Mouse (Mus musculus) erythroblast, embryonic 14.5 days (primary cell): Measurements from ENCODE around the gene Card11. TPM values are rescaled to one million over a fixed set of nuclear protein-coding genes. Genes with fewer than 3 reads are reported as not detected.

Source experiments
- H3K27me3 ChIP-seq: 2 replicates; pipeline ENCODE4 v1.6.1; 2012; ENCODE audit warnings: inconsistent platforms; ENCODE audit not compliant: control insufficient read depth
- H3K36me3 ChIP-seq: 2 replicates; pipeline ENCODE4 v1.6.1; 2012; ENCODE audit warnings: mild to moderate bottlenecking, inconsistent platforms; ENCODE audit not compliant: control insufficient read depth
- H3K4me1 ChIP-seq: 2 replicates; pipeline ENCODE4 v1.6.1; 2012; ENCODE audit warnings: inconsistent platforms; ENCODE audit not compliant: control insufficient read depth
- H3K4me3 ChIP-seq: replicated peaks from 2 replicates; pipeline ENCODE3; 2012; ENCODE audit warnings: moderate library complexity, mild to moderate bottlenecking, inconsistent platforms
- H3K9me3 ChIP-seq: 2 replicates; pipeline ENCODE4 v1.6.1; 2012; ENCODE audit warnings: low read length, inconsistent platforms, mixed read lengths; ENCODE audit not compliant: control insufficient read depth
- GATA1 ChIP-seq: IDR thresholded peaks from 2 replicates; pipeline ENCODE4 v1.6.1; 2012; ENCODE audit warnings: low read length, inconsistent platforms, mixed read lengths
- TAL1 ChIP-seq: IDR thresholded peaks from 3 replicates; pipeline ENCODE4 v1.6.1; 2012; ENCODE audit warnings: low read length, inconsistent platforms, mixed read lengths
- polyA plus RNA-seq: library from polyadenylated mRNA; stranded (reverse); fragments of >175 nt; gene quantifications from 2 replicates; pipeline ENCODE4 v1.2.3, GENCODE M21; 2012

Gene Card11
- polyA plus RNA-seq, 1 experiment: 0.08 TPM

DNA sequence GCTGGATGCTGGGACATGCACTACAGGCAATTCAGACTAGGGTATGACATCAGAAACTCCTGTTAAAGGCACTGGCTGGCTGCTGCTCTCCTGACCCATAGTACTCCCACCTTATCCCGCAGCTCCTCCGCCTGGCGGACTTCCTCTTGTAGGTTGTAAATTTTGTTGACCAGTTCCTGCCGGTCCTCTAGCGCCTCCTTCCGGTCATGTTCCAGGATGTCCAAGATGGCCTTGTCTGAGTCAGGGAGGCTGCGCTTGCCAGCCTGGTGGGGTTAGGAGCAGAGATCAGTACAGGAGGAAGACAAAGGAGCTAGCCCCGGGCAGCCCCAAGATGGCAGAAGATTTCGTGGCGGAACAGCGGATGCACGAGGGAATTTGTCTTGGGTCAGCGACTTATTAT lies 99.5 kb downstream of the Card11 start:
- no peak overlapping the region for H3K4me3 ChIP-seq
- no peaks in the 10 kb centered on the region for H3K36me3 ChIP-seq
- H3K4me1 ChIP-seq: no peaks in the 10 kb centered on the region
- no peaks in the 10 kb centered on the region for H3K27me3 ChIP-seq
- TF ChIP-seq GATA1 (no peak), TAL1 (no peak)
- no peaks in the 10 kb centered on the region; the same call in 1 of the 2 replicates for H3K9me3 ChIP-seq

DNA sequence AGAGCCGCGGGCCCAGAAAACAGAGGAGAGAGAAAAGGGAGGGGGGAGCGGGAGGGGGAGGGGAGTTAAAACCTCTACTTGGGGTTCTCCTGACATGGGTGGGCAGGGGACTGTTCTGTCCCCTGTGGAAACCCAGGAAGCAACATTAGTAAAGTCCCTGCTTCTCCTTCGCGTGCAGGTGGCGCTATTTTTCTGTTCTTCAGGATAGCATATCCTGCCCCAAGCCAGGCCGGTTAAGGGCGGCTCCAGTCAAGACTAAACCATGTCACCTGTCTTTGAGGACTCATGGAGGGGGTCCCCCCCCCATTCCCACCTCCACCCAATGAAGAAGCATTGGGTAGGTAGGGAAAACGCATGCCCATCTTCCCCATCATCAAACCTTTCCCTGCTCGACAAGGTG lies 109.3 kb downstream of the Card11 start:
- peaks cover 3% of the 10 kb centered on the region for H3K27me3 ChIP-seq
- TF ChIP-seq TAL1: no peak
- no peak for TF ChIP-seq GATA1
- no peak overlapping the region for H3K4me3 ChIP-seq
- no peaks in the 10 kb centered on the region for H3K36me3 ChIP-seq
- H3K4me1 ChIP-seq: no peaks in the 10 kb centered on the region
- H3K9me3 ChIP-seq: no peaks in the 10 kb centered on the region

DNA sequence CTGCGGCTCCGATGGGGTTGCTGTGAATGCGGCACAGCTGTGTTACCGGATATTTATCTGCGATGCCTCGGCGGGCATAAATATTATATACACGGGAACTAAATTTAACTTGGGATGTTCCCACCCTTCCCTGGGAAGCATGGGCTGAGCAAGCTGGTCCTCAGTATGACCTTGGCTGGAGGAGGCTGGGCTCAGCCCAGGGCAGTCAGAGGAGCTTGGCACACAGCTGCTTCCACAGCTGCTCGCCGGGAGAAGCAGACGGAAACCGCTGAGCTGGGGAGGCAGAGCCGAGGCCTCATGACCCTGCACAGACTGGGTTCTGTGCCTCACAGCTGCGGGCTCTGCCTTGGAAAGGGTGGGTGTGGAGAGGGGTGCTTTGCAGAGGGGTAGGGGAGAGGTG lies 110.3 kb downstream of the Card11 start:
- Histone ChIP-seq H3K27me3 (peaks cover 3% of the 10 kb centered on the region), H3K36me3 (no peaks in the 10 kb centered on the region), H3K4me3 (no peak overlapping the region), H3K4me1 (no peaks in the 10 kb centered on the region), H3K9me3 (no peaks in the 10 kb centered on the region)
- TF ChIP-seq GATA1 (no peak), TAL1 (no peak)

DNA sequence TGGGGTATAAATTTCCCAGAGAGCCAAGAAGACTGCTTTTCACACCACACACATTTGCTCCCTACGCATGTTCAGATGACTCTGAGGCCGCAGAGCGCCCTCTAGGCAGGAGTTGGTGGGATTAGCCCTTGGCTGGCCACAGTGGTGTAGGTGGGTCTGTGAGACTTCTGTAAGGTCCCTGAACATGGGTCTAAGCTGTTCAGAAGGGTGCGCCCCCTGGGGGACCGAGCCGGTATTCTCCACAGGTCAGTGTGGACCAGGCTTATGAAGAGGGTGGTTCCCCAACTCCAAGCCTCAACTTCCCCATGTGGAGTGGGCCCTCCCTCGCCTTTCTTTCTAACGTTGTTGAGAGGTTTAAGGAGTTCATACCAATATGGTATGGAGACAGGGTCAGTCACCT lies 110.8 kb downstream of the Card11 start:
- Histone ChIP-seq H3K36me3 (no peaks in the 10 kb centered on the region), H3K4me3 (no peak overlapping the region), H3K27me3 (peaks cover 3% of the 10 kb centered on the region), H3K4me1 (no peaks in the 10 kb centered on the region), H3K9me3 (no peaks in the 10 kb centered on the region)
- no peak for TF ChIP-seq GATA1
- TF ChIP-seq TAL1: no peak

DNA sequence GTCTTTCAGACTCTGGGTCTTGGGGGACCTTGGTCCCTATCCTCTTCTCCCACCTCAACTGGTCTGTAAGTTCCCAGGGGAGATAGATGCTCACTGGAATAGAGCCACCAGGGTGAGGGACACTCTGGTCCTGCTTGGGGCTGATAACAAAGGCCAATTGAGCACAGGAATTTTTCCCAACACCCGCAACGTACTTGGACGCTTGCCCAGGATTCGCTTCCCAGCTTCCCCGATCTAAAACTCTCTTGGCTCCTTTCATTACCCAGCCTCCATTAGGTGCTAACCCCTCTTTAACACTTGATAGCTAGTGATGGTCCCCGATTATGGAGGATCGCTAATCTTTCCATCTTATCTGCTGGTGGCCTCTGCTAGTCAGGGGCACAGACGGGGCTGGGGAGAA lies 112.5 kb downstream of the Card11 start:
- TF ChIP-seq TAL1: no peak
- no peak for TF ChIP-seq GATA1
- Histone ChIP-seq H3K36me3 (no peaks in the 10 kb centered on the region), H3K4me1 (no peaks in the 10 kb centered on the region), H3K27me3 (peaks cover 3% of the 10 kb centered on the region), H3K9me3 (no peaks in the 10 kb centered on the region), H3K4me3 (no peak overlapping the region)

DNA sequence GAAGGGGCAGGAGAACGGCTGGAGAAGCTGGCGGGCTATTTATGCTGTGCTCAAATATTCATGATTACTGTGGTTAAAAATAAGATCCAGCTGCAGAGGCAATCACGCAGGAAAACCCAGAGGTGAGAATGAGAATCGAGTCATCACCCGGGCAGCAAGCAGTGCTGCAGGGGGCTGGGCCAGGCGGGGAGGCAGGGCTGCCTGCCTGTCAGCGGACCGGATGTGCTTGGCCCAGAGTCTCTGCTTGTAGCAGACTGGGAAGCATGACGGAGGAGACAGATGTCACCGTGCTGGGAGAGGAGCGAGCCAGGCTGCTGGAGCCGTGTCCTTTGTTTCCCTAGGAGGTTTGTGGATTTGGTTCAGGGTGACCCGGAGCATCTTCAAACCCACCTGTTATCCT lies 115.4 kb downstream of the Card11 start:
- H3K9me3 ChIP-seq: no peaks in the 10 kb centered on the region
- no peaks in the 10 kb centered on the region for H3K4me1 ChIP-seq
- no peaks in the 10 kb centered on the region for H3K36me3 ChIP-seq
- TF ChIP-seq GATA1 (no peak), TAL1 (no peak)
- no peak overlapping the region for H3K4me3 ChIP-seq
- no peaks in the 10 kb centered on the region for H3K27me3 ChIP-seq

DNA sequence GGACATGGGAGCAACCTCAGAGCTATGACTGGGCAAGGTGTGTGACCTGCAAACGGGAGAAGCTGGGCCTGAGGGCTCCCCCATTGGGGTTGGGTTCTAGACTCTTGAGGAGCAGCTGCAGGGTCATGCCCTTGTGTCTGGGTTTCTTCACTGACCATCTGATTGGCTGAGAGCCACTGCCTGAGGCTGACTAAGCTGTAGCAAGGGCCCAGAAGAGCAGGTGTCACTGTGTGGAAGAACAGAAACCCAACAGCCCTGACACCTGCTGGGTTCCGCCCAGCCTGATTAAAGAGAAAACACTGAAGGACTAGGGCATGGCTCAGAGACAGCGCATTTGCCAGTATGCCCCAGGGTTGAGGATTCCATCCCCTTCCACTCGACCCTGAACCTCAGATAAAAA lies 118.0 kb downstream of the Card11 start:
- no peaks in the 10 kb centered on the region for H3K27me3 ChIP-seq
- H3K9me3 ChIP-seq: no peaks in the 10 kb centered on the region
- TF ChIP-seq GATA1: no peak
- no peak for TF ChIP-seq TAL1
- H3K36me3 ChIP-seq: no peaks in the 10 kb centered on the region
- H3K4me3 ChIP-seq: no peak overlapping the region
- no peaks in the 10 kb centered on the region for H3K4me1 ChIP-seq

DNA sequence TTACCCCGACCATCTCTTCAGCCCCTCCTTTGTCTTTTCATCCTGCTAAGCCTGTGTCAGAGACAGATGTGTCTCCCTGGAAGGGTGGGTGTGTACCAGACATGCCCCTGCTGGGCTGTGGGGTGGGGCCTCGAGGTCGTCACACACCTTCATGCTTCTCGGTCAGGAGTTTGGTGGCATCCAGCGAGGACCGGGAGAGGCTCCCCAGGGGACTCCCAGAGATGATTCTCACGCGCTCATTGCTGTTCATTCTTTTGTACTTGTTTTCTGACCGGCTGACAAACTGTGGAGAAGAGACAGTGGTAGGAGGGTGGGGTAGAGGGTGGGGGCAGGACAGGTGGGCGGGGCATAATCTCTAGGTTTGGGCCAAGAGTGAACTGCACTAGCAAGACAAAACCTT lies 120.2 kb downstream of the Card11 start:
- Histone ChIP-seq H3K36me3 (no peaks in the 10 kb centered on the region; the same call in 1 of the 2 replicates), H3K9me3 (no peaks in the 10 kb centered on the region), H3K27me3 (no peaks in the 10 kb centered on the region), H3K4me3 (no peak overlapping the region), H3K4me1 (no peaks in the 10 kb centered on the region)
- TF ChIP-seq GATA1 (no peak), TAL1 (no peak)

DNA sequence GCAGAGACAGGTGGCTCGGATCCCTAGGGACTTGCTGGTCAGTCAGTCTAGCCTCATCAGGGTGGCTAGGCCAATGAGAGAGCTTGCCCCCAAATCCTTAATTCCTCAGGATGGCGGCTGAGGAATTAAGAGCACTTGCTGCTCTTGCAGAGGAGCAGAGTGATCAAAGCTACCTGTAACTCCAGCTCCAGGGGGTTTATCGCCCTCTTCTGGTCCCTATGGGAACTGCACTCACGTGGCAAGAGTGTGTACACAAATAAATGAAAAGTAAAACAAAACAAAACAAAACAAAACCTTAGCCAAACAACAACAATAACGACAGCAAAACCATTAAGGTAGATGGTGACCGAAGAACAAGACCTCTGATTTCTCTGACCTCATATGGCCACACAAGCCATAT lies 121.7 kb downstream of the Card11 start:
- Histone ChIP-seq H3K9me3 (no peaks in the 10 kb centered on the region; the same call in 1 of the 2 replicates), H3K4me1 (no peaks in the 10 kb centered on the region), H3K36me3 (no peaks in the 10 kb centered on the region; the same call in 1 of the 2 replicates), H3K27me3 (no peaks in the 10 kb centered on the region), H3K4me3 (no peak overlapping the region)
- TF ChIP-seq GATA1: no peak
- TF ChIP-seq TAL1: no peak

DNA sequence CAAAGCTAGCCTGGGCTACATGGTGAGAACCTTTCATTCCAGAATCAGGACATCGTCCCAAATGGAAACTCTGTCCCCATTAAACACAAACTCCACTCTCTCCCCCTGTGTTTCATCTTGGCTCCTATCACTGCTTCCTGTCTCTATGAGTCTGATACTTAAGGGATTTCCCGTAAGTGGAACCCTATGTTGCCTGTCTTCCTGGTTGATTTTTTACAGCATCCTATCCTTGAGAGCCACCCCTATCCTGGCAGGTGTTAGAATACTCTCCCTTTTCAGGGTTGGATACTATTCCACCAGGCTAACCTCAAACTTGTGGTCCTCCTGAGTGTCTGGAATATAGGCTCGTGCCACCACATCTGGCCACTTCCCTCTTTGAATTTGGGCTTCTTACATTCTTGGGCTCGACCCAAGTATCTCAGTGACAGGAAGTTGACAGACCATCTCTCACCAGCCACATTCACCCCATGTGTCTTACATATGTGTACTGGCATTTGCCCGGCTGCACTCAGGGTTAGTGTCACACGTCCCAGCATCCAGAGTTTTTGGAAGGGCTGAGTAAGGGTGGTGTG lies 126.6 kb downstream of the Card11 start:
- Histone ChIP-seq H3K9me3 (no peaks in the 10 kb centered on the region; the same call in 1 of the 2 replicates), H3K36me3 (no peaks in the 10 kb centered on the region; the same call in 1 of the 2 replicates), H3K27me3 (peaks cover 9% of the 10 kb centered on the region), H3K4me3 (no peak overlapping the region), H3K4me1 (0 out of 2 replicates have a peak, but pooled peaks cover 2% of the 10 kb centered on the region)
- TF ChIP-seq GATA1: no peak
- no peak for TF ChIP-seq TAL1
